In the genomic region with DNA sequence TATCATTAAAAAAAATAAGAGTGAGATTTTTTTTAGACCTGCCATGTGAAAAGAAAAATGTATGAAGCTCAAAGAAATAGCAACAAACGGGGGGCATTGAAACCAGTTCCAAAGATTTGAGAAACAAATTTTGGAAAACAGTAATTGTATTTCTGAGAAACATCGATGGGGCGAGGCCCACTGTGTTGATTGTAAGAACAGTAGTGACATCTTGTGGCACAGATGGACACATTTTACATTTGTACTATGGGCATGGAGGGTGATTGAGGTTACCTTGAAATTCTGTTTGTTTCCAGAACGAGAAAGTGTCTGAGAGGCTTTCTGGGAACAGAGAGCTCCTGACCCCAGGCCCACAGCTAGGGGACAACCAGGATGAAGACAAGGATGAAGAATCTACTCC, we compare ENCODE assay signal across 10 mouse cellular contexts. TPM values are rescaled to one million over a fixed set of nuclear protein-coding genes. Genes with fewer than 3 reads are reported as not detected.
DNase-seq lines count a peak whose midpoint lies in the region; ATAC-seq and TF ChIP-seq lines count a peak whose summit lies in the region.
"Had no signal": no experiment of that assay in that cellular context is flagged by ENCODE, and none has a peak within 500 bp of the region (broad histone marks: within the 10 kb centered on the region; RNA-seq: fewer than 3 reads in every experiment).

No protein-coding gene starts in this region.

- H3ac ChIP-seq in C2C12 (ENCODE audit: control insufficient read depth, insufficient read length, low read depth), result no peak overlapping the region

- H3K79me2 ChIP-seq in C2C12 (ENCODE audit: control insufficient read depth, insufficient read depth), result no peaks in the 10 kb centered on the region

- H3K4me3 ChIP-seq in embryonic facial prominence, embryonic 11.5 days (ENCODE audit: low read depth, low read length), result no peak overlapping the region
- no peak overlapping the region for H3K4me3 ChIP-seq in embryonic facial prominence, embryonic 10.5 days
- no peak overlapping the region for H3K4me3 ChIP-seq in C2C12 (ENCODE audit: insufficient read depth, poor library complexity, severe bottlenecking)
- no peak overlapping the region for H3K4me3 ChIP-seq in cortical plate, adult 2 months (ENCODE audit: insufficient read depth, low read length)

- H3K4me2 ChIP-seq in embryonic facial prominence, embryonic 11.5 days (ENCODE audit: low read depth, low read length), result no peak overlapping the region
- H3K4me2 ChIP-seq: midbrain, embryonic 11.5 days had no signal

- H3K79me3 ChIP-seq in C2C12 (ENCODE audit: low read depth), result no peaks in the 10 kb centered on the region

- no peak overlapping the region for H3K27ac ChIP-seq in embryonic facial prominence, embryonic 11.5 days (replicated peaks; ENCODE audit: low read depth, low read length)
- no peak overlapping the region for H3K27ac ChIP-seq in embryonic facial prominence, embryonic 10.5 days (replicated peaks)
- no peak overlapping the region for H3K27ac ChIP-seq in cortical plate, adult 2 months (ENCODE audit: insufficient read depth, low read length)

- H3K27me3 ChIP-seq in embryonic facial prominence, embryonic 11.5 days (ENCODE audit: control insufficient read depth, insufficient read depth, low read length), result no peaks in the 10 kb centered on the region
- no peaks in the 10 kb centered on the region for H3K27me3 ChIP-seq in embryonic facial prominence, embryonic 10.5 days (replicated peaks; ENCODE audit: low read depth, poor library complexity, severe bottlenecking)
- no peaks in the 10 kb centered on the region for H3K27me3 ChIP-seq in C2C12 (ENCODE audit: control insufficient read depth, insufficient read depth, insufficient read length)

- no peak overlapping the region for H3K9ac ChIP-seq in embryonic facial prominence, embryonic 11.5 days (replicated peaks; ENCODE audit: low read length)

- peak; percentile 27 for TF ChIP-seq CTCF in C2C12 (IDR thresholded peaks at IDR 0.05; ENCODE audit: control insufficient read depth, insufficient read depth, insufficient read length)
- TF ChIP-seq CTCF in cortical plate, adult 2 months (IDR thresholded peaks at IDR 0.05; ENCODE audit: extremely low read depth, insufficient read depth, low read length), result peak; percentile 48; the same call in 1 of the 2 replicates

- DNase-seq in embryonic facial prominence, embryonic 11.5 days (ENCODE audit: low spot score), result peak; percentile 68
- no peak for DNase-seq in embryonic facial prominence, embryonic 10.5 days (ENCODE audit: low spot score)
- DNase-seq in kidney, postnatal 14 days, result peak; percentile 24
- no peak for DNase-seq in kidney, postnatal 25 days
- no peak for DNase-seq in urinary bladder, postnatal 10 days (ENCODE audit: low spot score)
- no peak for DNase-seq in gastrocnemius, postnatal 10 days
- DNase-seq: kidney, adult 18-20 months had no signal

- H3K4me1 ChIP-seq in embryonic facial prominence, embryonic 11.5 days (ENCODE audit: control insufficient read depth, insufficient read depth, low read length), result no peaks in the 10 kb centered on the region
- peaks cover 9% of the 10 kb centered on the region for H3K4me1 ChIP-seq in embryonic facial prominence, embryonic 10.5 days
- H3K4me1 ChIP-seq in cortical plate, adult 2 months (ENCODE audit: control insufficient read depth, insufficient read depth, low read length), result no peaks in the 10 kb centered on the region

- TF ChIP-seq POLR2A in cortical plate, adult 2 months (IDR thresholded peaks at IDR 0.05; ENCODE audit: extremely low read depth, insufficient read depth, low read length), result no peak

- no peak for ATAC-seq in embryonic facial prominence, embryonic 11.5 days (replicated peaks; ENCODE audit: insufficient number of reproducible peaks, low FRiP score, low TSS enrichment, low read depth)

- WGBS in embryonic facial prominence, embryonic 11.5 days, result 60% methylated on average over 4 of the region's 4 CpGs
- 65% methylated on average over 4 of the region's 4 CpGs for WGBS in embryonic facial prominence, embryonic 10.5 days

- no peaks in the 10 kb centered on the region for H3K36me3 ChIP-seq in embryonic facial prominence, embryonic 11.5 days (replicated peaks; ENCODE audit: control insufficient read depth, insufficient read depth, low read depth, low read length)
- H3K36me3 ChIP-seq in embryonic facial prominence, embryonic 10.5 days (replicated peaks), result no peaks in the 10 kb centered on the region
- H3K36me3 ChIP-seq in C2C12 (ENCODE audit: control insufficient read depth, insufficient read depth), result no peaks in the 10 kb centered on the region

- H3K9me3 ChIP-seq in embryonic facial prominence, embryonic 11.5 days (replicated peaks; ENCODE audit: control insufficient read depth, low read length), result no peaks in the 10 kb centered on the region
- H3K9me3 ChIP-seq in embryonic facial prominence, embryonic 10.5 days, result no peaks in the 10 kb centered on the region

TF ChIP-seq in C2C12, 6 proteins besides CTCF, POLR2A, EP300 and RAD21:
- TF ChIP-seq MYOG (IDR thresholded peaks at IDR 0.05; ENCODE audit: control insufficient read depth, extremely low read depth, insufficient read length) (no peak), MYOD1 (IDR thresholded peaks at IDR 0.05; ENCODE audit: control insufficient read depth, insufficient read length, low read depth) (no peak), USF1 (IDR thresholded peaks at IDR 0.05; ENCODE audit: low read depth) (no peak), CEBPB (IDR thresholded peaks at IDR 0.05; ENCODE audit: low read depth) (no peak), MAX (IDR thresholded peaks at IDR 0.05) (no peak), FOSL1 (IDR thresholded peaks at IDR 0.05; ENCODE audit: insufficient read depth, low read length, poor library complexity, severe bottlenecking) (no peak)

RNA-seq across cellular contexts. Expression of gene Ccer1, which starts 22.7 kb away (rescaled TPM):
- not detected in 2 replicates for polyA plus RNA-seq in embryonic facial prominence, embryonic 11.5 days (2014; fragmentation: Nextera tagmentation; extraction: Ambion mirVana)
- polyA plus RNA-seq in embryonic facial prominence, embryonic 10.5 days (2016; fragmentation: Nextera tagmentation; extraction: Ambion mirVana), result not detected in 2 replicates
- not detected for polyA plus RNA-seq in C2C12 (2012; fragmentation: generic; extraction: Trizol)
- polyA plus RNA-seq in cortical plate, adult 2 months (2012; rRNA removed), result not detected in 2 replicates
- not detected for total RNA-seq in gastrocnemius, postnatal 10 days (2021)
- polyA plus RNA-seq: midbrain, embryonic 11.5 days had no signal

RNA-seq across cellular contexts. Expression of gene Epyc, which starts 26.3 kb away (rescaled TPM):
- 2.0 and 2.1 TPM in 2 replicates for polyA plus RNA-seq in embryonic facial prominence, embryonic 11.5 days (2014; fragmentation: Nextera tagmentation; extraction: Ambion mirVana)
- polyA plus RNA-seq in embryonic facial prominence, embryonic 10.5 days (2016; fragmentation: Nextera tagmentation; extraction: Ambion mirVana), result 0.19 and 0.30 TPM in 2 replicates
- not detected for polyA plus RNA-seq in C2C12 (2012; fragmentation: generic; extraction: Trizol)
- 0.06 TPM in 1 of 2 replicates, not detected in the other for polyA plus RNA-seq in cortical plate, adult 2 months (2012; rRNA removed)
- under 1 TPM; 0.38 TPM for total RNA-seq in gastrocnemius, postnatal 10 days (2021)

RNA-seq across cellular contexts. Expression of gene C030005K15Rik, which starts 56.4 kb away (rescaled TPM):
- not detected in 2 replicates for polyA plus RNA-seq in embryonic facial prominence, embryonic 11.5 days (2014; fragmentation: Nextera tagmentation; extraction: Ambion mirVana)
- not detected in 2 replicates for polyA plus RNA-seq in embryonic facial prominence, embryonic 10.5 days (2016; fragmentation: Nextera tagmentation; extraction: Ambion mirVana)
- not detected for polyA plus RNA-seq in C2C12 (2012; fragmentation: generic; extraction: Trizol)
- polyA plus RNA-seq in cortical plate, adult 2 months (2012; rRNA removed), result 0.04 TPM in 1 of 2 replicates, not detected in the other
- total RNA-seq in gastrocnemius, postnatal 10 days (2021), result not detected
- polyA plus RNA-seq: midbrain, embryonic 11.5 days had no signal

Comparison
In these comparisons a context has a peak if more than half of its experiments do, and no peak if none do; other contexts are left out.
1. DNase-seq: peak in embryonic facial prominence, embryonic 11.5 days (single experiment) and kidney, postnatal 14 days (single experiment); none in embryonic facial prominence, embryonic 10.5 days (single experiment), kidney, postnatal 25 days (0 of 2), urinary bladder, postnatal 10 days (single experiment) and gastrocnemius, postnatal 10 days (single experiment).